Mouse (Mus musculus): ENCODE results near the gene Zbtb17.

Zbtb17 gene

DNA sequence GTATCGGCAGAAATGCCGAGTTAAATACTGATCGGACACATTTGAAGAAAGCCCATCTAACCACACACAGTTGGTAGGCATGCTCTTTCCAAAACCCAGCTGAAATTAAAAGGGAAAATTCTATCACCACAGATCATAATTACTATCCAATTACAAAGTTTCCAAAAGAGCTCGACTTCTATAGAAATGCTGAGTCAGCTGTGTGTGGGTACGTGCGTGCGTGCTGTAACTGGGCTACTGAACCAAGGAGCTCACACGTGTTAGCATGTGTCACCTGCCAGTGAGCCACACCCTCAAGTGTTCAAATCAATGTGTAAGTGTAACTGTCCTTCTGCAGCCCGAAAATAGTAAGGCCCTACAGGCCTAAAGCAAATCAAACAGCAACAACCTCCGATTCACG lies 43.1 kb downstream of the Zbtb17 start:
- no peak for DNase-seq (ENCODE audit: low read depth, low spot score)

DNA sequence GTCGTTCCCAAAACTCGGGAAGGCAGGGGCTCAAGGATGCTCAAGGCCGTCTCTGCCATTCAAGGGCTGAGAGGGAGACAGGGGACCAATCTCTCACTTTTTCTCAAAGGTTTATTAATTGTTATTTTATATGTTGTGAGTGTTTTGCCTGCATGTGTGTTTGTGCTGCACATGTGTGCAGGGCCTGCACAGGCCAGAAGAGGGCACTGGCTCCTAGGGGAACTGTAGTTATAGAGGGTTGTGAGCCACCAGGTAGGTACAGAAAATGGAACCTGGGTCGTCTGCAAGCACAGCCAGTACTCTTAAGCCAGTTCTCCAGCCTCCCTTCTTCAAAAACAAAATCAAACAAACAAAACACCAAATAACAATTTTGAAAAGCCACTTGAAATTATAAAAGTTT lies 44.2 kb downstream of the Zbtb17 start:
- DNase-seq (ENCODE audit: low read depth, low spot score), result no peak

DNA sequence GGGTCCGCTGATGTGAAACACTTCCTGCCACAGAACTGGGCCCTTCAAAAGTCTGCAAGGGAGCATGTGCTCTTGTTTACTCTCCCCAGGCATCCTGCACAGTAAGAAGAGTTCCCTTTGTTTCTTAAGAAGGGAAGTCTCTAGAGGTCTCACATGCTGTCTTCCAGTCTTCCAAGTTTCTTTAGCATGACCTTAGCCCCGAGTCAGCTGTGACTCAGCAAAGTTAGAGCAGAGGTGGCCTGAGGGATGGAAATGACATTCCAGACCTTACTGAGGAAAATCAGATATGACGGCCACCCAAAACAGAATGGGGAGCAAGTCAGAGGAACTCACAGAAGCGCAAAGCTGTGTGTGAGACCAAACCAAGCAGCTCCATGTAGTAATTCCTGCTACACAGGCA lies 56.2 kb downstream of the Zbtb17 start:
- no peak for DNase-seq (ENCODE audit: low read depth, low spot score)

DNA sequence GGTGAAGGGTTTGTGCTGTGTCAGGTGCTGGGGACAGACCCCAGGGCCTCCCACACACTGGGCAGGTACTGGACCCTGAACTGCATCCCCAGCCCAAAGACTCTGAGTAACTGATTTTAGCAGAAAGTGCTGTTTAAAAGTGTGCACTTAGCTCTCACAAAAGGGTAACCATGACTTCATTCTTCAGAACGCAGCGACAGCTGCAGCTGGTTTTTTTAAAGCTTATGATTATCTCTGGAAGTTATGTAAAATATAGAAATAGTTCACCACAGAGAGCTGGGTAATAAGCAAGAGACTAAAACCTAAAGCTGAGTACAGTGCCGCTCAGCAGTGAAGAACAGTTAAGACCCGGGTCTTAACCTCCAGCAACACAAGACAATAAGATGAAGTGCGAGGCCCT lies 56.6 kb downstream of the Zbtb17 start:
- no peak for DNase-seq (ENCODE audit: low read depth, low spot score)

DNA sequence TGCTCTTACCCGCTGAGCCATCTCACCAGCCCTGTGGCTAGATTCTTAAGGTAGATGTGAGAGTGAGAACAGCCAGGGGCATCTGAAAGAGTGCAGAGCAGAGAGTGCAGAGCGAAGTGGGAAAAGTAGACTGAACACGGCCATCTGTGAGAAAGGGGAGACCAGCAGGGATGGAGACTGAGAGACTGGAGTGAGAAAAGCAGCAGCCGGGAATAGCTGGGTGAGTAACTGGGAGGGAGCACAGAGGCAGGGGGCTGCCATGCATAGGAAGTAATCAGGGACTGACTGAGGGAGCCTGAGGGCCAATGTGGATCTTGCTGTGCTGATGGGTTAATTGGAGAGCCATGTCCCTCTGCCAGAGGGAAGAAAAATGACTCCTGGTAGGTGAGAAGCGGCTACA lies 58.3 kb downstream of the Zbtb17 start:
- no peak for DNase-seq (ENCODE audit: low read depth, low spot score)

DNA sequence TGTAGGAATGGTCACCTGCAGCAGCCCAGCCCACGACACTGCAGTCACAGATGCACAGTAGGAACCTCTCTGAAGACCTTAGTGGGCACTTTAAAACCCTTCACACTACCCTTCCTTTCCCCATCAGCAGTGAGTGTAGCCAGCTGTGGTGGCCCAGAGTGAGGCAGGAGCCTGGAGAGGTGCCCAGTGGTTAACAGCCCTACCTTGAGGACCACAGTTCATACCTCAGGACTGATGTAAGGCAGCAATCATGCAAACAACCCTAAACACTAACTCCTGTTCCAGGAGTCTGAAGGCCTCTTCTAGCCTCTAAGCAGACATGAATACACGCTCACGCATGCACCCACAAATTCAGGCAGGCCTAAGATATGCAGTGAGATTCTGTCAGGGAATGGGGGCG lies 60.0 kb downstream of the Zbtb17 start:
- no peak for DNase-seq (ENCODE audit: low read depth, low spot score)

DNA sequence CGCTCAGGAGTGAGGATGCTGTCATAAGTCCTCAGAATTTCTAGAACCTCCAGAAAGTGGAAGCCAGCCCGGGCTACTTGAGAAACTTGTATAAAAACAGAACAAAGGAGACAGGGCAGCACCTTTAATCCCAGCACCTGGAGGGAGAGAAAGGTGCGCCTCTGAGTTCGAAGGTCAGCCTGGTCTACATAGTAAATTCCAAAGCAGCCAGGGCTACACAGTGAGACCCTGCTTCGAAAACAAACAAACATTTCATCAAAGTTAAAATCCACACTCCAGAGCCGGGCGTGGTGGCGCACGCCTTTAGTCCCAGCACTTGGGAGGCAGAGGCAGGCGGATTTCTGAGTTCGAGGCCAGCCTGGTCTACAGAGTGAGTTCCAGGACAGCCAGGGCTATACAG lies 61.4 kb downstream of the Zbtb17 start:
- DNase-seq (ENCODE audit: low read depth, low spot score), result no peak

DNA sequence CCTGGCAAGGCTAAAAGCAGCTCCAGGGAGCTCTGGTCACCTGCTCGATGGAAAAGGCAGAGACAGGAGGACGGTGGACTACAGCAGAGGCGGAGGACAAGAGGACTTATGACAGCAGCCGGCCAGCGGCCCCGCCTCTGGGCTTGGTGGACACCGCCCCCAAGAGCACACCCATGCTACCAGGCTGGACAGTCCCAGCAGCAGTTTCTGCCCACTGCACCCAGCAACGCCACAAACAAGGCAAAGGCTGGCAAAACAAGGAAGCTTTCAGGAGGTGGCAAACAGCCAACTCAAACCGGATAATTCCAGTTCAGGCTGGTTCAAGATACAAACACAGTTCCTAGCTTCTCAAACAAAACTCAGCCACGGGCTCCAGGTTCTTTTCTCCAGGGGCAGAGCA lies 61.9 kb downstream of the Zbtb17 start:
- DNase-seq (ENCODE audit: low read depth, low spot score), result no peak

DNA sequence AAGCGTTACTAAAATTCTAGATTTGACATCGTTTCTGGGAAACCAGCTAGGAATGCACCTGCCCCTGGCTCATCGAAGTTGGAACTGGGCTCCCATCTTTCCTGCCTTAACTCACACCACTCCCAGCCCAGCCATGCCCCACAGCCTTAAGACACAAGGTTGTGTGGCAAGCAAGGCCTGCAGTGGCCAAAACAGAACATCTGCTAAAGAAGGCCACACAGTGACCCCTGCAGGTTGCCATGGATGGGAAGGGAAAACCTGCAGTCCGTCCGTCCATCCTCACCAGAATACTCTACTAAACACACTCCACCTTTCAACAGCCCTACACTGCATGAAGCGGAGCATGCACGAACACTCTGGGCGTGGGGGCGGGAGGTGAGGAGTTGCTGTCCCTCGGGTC lies 62.4 kb downstream of the Zbtb17 start:
- DNase-seq (ENCODE audit: low read depth, low spot score), result no peak

DNA sequence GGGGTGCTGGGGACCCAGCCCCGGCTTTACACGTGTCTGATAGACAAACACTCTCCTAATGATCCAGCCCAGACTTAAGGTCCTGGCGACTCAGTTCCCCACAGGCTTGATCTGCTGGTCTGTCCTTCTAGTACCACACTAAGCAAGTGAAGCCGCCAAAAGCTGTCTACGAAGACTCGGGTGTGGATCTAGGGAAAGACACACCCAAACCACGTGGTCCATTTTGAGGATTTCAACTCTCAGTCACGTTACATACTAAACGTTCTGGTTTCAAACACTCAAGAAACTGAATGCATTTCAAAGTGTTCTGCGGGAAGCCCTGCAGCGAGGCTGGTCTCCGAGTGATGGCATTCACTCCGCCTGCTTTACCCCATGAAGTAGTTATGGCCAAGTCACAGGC lies 66.0 kb downstream of the Zbtb17 start:
- DNase-seq (ENCODE audit: low read depth, low spot score), result no peak

DNA sequence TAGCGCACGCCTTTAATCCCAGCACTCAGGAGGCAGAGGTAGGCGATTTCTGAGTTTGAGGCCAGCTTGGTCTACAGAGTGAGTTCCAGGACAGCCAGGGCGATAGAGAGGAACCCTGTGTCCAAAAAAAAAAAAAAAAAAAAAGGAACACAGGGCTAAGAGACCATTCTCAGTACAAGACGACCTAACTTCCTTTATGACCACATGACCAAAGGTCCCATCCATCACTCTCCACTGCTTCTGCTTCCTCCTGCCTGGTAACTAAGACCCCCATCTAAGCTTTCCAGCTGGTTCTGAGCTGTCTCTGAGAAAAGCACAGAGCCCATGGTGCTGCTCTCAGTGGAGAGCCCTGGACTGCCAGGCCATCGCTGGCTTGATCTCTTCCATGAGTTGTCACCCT lies 67.7 kb downstream of the Zbtb17 start:
- DNase-seq (ENCODE audit: low read depth, low spot score), result no peak

DNA sequence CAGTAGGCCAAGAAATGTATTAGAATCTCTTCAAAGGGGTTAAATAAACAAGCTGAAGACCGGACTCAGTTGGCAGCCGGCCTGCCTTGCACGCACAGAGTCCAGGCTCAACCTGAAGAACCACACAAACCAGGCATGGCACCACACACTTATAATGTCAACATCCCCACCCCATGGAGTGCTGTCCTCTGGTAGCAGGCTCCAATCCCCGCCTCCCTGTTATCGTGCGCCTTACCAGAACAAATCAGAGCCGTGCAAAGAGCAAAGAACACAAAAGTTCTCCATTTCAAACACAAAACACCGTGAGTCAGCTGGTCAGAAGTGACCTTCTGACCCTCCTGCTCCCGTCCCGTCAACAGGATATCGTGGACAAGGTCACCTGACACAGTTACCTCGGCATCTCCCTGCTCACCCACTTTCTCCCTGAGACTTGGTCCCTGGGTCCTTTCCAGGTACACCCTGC lies 69.8 kb downstream of the Zbtb17 start:
- DNase-seq (ENCODE audit: low read depth, low spot score), result no peak

All from forelimb bud, embryonic 11.5 days (tissue).